Mouse (Mus musculus) cerebellum, adult 2 months (tissue): ENCODE results near the gene Pde11a. TPM values are rescaled to one million over a fixed set of nuclear protein-coding genes. Genes with fewer than 3 reads are reported as not detected.
"Not testable (repeated sequence)": the region's sequence is repeated elsewhere in the genome, so short reads cannot be mapped to it uniquely, and the experiment has no call there.

Experiments used
- DNase-seq, 2 experiments: peaks; one replicate each; pipeline ENCODE4 v3.0.0; 2021
- H3K27ac ChIP-seq: fragments of 200-500 bp; 2 replicates; pipeline ENCODE4 v1.5.1; 2012; ENCODE audit warnings: low read length, control low read depth, inconsistent platforms; ENCODE audit not compliant: insufficient read depth
- H3K27me3 ChIP-seq: fragments of 200-500 bp; 2 replicates; pipeline ENCODE4 v1.6.1; 2012; ENCODE audit warnings: inconsistent platforms, mild to moderate bottlenecking, low read length, moderate library complexity; ENCODE audit not compliant: control insufficient read depth, insufficient read depth
- H3K4me1 ChIP-seq: fragments of 200-500 bp; 2 replicates; pipeline ENCODE4 v1.6.1; 2011; ENCODE audit warnings: low read length; ENCODE audit not compliant: control insufficient read depth, insufficient read depth
- H3K4me3 ChIP-seq: fragments of 200-500 bp; replicated peaks from 2 replicates; pipeline ENCODE3; 2011; ENCODE audit warnings: mild to moderate bottlenecking, low read depth, low read length, control low read depth; ENCODE audit not compliant: insufficient read depth
- CTCF ChIP-seq: fragments of 200-500 bp; IDR thresholded peaks from 2 replicates; pipeline ENCODE4 v1.5.1; 2011; ENCODE audit warnings: low read depth, mild to moderate bottlenecking, control low read depth, low read length, moderate library complexity, borderline replicate concordance; ENCODE audit not compliant: insufficient read depth
- POLR2A ChIP-seq: fragments of 200-500 bp; IDR thresholded peaks from 2 replicates; pipeline ENCODE4 v1.6.1; 2011; ENCODE audit warnings: low read length, control low read depth, borderline replicate concordance; ENCODE audit not compliant: insufficient read depth
- WGBS: fragments of 180-500 bp; shearing (Covaris S2); methylation state at CpG from one replicate; pipeline ENCODE4 v1.1.7; 2018; 5-methylcytosine and 5-hydroxymethylcytosine counted together
- polyA plus RNA-seq: library from polyadenylated mRNA; depleted of rRNA; stranded (reverse); fragments of >200 nt; gene quantifications from 2 replicates; pipeline ENCODE4 v1.2.3, GENCODE M21; 2012

Gene Pde11a
- polyA plus RNA-seq, 1 experiment = 0.79 TPM

- H3K4me1 ChIP-seq = no peaks in the 10 kb centered on the region
- whole genome bisulfite sequencing = 61% methylated on average over 7 of the region's 7 CpGs
- no peaks in the 10 kb centered on the region for H3K27me3 ChIP-seq
- H3K27ac ChIP-seq = no peak overlapping the region
- no peak for DNase-seq
- H3K4me3 ChIP-seq = no peak overlapping the region
- TF ChIP-seq CTCF = no peak
- no peak for TF ChIP-seq POLR2A
Observed at GRCm38 (mm10) chr2:75988779-75989363, 349.7 kb downstream of the Pde11a start.

GRCm38 (mm10) chr2:75988378-75988777, 350.2 kb downstream of the Pde11a start:
- no peak for DNase-seq
- Histone ChIP-seq H3K27ac (no peak overlapping the region), H3K4me3 (no peak overlapping the region), H3K4me1 (no peaks in the 10 kb centered on the region), H3K27me3 (no peaks in the 10 kb centered on the region)
- 84% methylated on average over 4 of the region's 4 CpGs for WGBS
- TF ChIP-seq POLR2A (no peak), CTCF (no peak)

GRCm38 (mm10) chr2:75987739-75988138, 350.8 kb downstream of the Pde11a start:
- H3K27ac ChIP-seq = no peak overlapping the region
- no peaks in the 10 kb centered on the region for H3K27me3 ChIP-seq
- H3K4me1 ChIP-seq = no peaks in the 10 kb centered on the region
- WGBS = 40% methylated on average over 9 of the region's 9 CpGs
- no peak overlapping the region for H3K4me3 ChIP-seq
- DNase-seq = no peak
- no peak for TF ChIP-seq CTCF
- no peak for TF ChIP-seq POLR2A

GRCm38 (mm10) chr2:75985124-75985523, 353.4 kb downstream of the Pde11a start:
- DNase-seq = peak; percentile 62 to 69
- Histone ChIP-seq H3K27me3 (no peaks in the 10 kb centered on the region), H3K27ac (no peak overlapping the region), H3K4me3 (no peak overlapping the region), H3K4me1 (no peaks in the 10 kb centered on the region)
- WGBS = 4% methylated on average over 2 of the region's 2 CpGs
- TF ChIP-seq POLR2A (no peak), CTCF (peak; percentile 96)

- Histone ChIP-seq H3K27ac (no peak overlapping the region), H3K27me3 (no peaks in the 10 kb centered on the region), H3K4me3 (no peak overlapping the region), H3K4me1 (no peaks in the 10 kb centered on the region)
- DNase-seq = no peak
- TF ChIP-seq POLR2A (no peak), CTCF (no peak)
- WGBS = 25% methylated on average over 3 of the region's 3 CpGs
Observed at GRCm38 (mm10) chr2:75983847-75984246, 354.7 kb downstream of the Pde11a start.

GRCm38 (mm10) chr2:75983091-75983490, 355.5 kb downstream of the Pde11a start:
- WGBS = 95% methylated on average over 3 of the region's 3 CpGs
- no peaks in the 10 kb centered on the region for H3K27me3 ChIP-seq
- no peaks in the 10 kb centered on the region for H3K4me1 ChIP-seq
- no peak overlapping the region for H3K27ac ChIP-seq
- no peak for TF ChIP-seq CTCF
- no peak for DNase-seq
- no peak overlapping the region for H3K4me3 ChIP-seq

- H3K27ac ChIP-seq = no peak overlapping the region
- H3K4me3 ChIP-seq = no peak overlapping the region
- whole genome bisulfite sequencing = 97% methylated on average over 4 of the region's 4 CpGs
- no peaks in the 10 kb centered on the region for H3K4me1 ChIP-seq
- DNase-seq = no peak
- no peaks in the 10 kb centered on the region for H3K27me3 ChIP-seq
- TF ChIP-seq CTCF (no peak), POLR2A (no peak)
Observed at GRCm38 (mm10) chr2:75982626-75983025, 355.9 kb downstream of the Pde11a start.

GRCm38 (mm10) chr2:75981440-75982081, 357.0 kb downstream of the Pde11a start, which contains the start of gene Ttc30a1:
Gene Ttc30a1 (minus strand): TSS chr2:75981967.
- WGBS = 2% methylated on average over 34 of the region's 34 CpGs

GRCm38 (mm10) chr2:75980933-75981439, 357.6 kb downstream of the Pde11a start:
- H3K4me1 ChIP-seq, DNase-seq, H3K27ac ChIP-seq, H3K27me3 ChIP-seq, H3K4me3 ChIP-seq: not testable (repeated sequence)
- WGBS = 90% methylated on average over 13 of the region's 13 CpGs

More at GRCm38 (mm10) chr2:75981440-75982081, 357.0 kb downstream of the Pde11a start, which contains the start of gene Ttc30a1:
- H3K4me3 ChIP-seq = peak within 1 kb of the TSS; percentile 47
- H3K27ac ChIP-seq, H3K4me1 ChIP-seq, H3K27me3 ChIP-seq: not testable (repeated sequence)
- 0 out of 2 replicates have a peak, but pooled peaks have one; percentile 27 for TF ChIP-seq POLR2A
- peak; percentile 81 to 82 for DNase-seq

- not testable (repeated sequence) for H3K27me3 ChIP-seq, DNase-seq, H3K4me1 ChIP-seq, H3K27ac ChIP-seq, H3K4me3 ChIP-seq
- 26% methylated on average over 20 of the region's 24 CpGs for WGBS
Observed at GRCm38 (mm10) chr2:75977752-75978368, 360.7 kb downstream of the Pde11a start, which contains the start of gene Ttc30a2. Gene Ttc30a2 (minus strand): TSS chr2:75978170.

- not testable (repeated sequence) for H3K27me3 ChIP-seq, H3K4me1 ChIP-seq, DNase-seq, H3K4me3 ChIP-seq, H3K27ac ChIP-seq
- WGBS = 39% methylated on average over 2 of the region's 2 CpGs
Observed at GRCm38 (mm10) chr2:75976070-75976469, 362.5 kb downstream of the Pde11a start.
